Mouse (Mus musculus) G1E (cell line): ENCODE results near the gene Trim3. TPM values are rescaled to one million over a fixed set of nuclear protein-coding genes. Genes with fewer than 3 reads are reported as not detected.

Source experiments
- ATAC-seq: 2 replicates; pipeline ENCODE4 v1.8.0; 2016; ENCODE audit warnings: mild to moderate bottlenecking; ENCODE audit not compliant: insufficient number of reproducible peaks, poor library complexity, low FRiP score, severe bottlenecking; ENCODE audit errors: extremely low read depth
- DNase-seq: peaks from one replicate; pipeline ENCODE4 v3.0.0; 2012; ENCODE audit warnings: low spot score
- H3K27me3 ChIP-seq: 2 replicates; pipeline ENCODE4 v1.6.1; 2012; ENCODE audit warnings: mild to moderate bottlenecking, low read length, inconsistent platforms; ENCODE audit not compliant: insufficient read depth
- H3K36me3 ChIP-seq: replicated peaks from 2 replicates; pipeline ENCODE3; 2012; ENCODE audit warnings: mild to moderate bottlenecking, inconsistent platforms
- H3K4me1 ChIP-seq: 2 replicates; pipeline ENCODE4 v1.6.1; 2012; ENCODE audit warnings: low read depth, low read length, inconsistent platforms, mixed read lengths; ENCODE audit not compliant: insufficient read depth
- H3K4me3 ChIP-seq: 2 replicates; pipeline ENCODE4 v1.5.1; 2012; ENCODE audit warnings: low read depth, mild to moderate bottlenecking, inconsistent platforms, low read length, moderate library complexity, mixed read lengths
- H3K9me3 ChIP-seq: replicated peaks from 2 replicates; pipeline ENCODE4 v1.6.1; 2012; ENCODE audit warnings: inconsistent platforms
- CTCF ChIP-seq: IDR thresholded peaks from 2 replicates; pipeline ENCODE4 v1.5.1; 2012; ENCODE audit warnings: low read depth, low read length, inconsistent platforms, mixed read lengths
- GATA1 ChIP-seq: IDR thresholded peaks from 2 replicates; pipeline ENCODE4 v1.6.1; 2012; ENCODE audit warnings: borderline replicate concordance, low read length, inconsistent platforms, mixed read lengths
- GATA2 ChIP-seq: IDR thresholded peaks from 2 replicates; pipeline ENCODE4 v1.6.1; 2012; ENCODE audit warnings: low read depth, low read length, inconsistent platforms, borderline replicate concordance
- POLR2AphosphoS5 ChIP-seq: IDR thresholded peaks from 2 replicates; pipeline ENCODE4 v1.6.1; 2012; ENCODE audit warnings: low read depth, low read length, inconsistent platforms; ENCODE audit not compliant: insufficient replicate concordance
- TAL1 ChIP-seq: conservative IDR thresholded peaks from 2 replicates; pipeline ENCODE4 v1.6.1; 2012; ENCODE audit warnings: low read depth, low read length, inconsistent platforms, mixed read lengths
- polyA plus RNA-seq: library from polyadenylated mRNA; stranded (reverse); fragments of >175 nt; gene quantifications from 2 replicates; pipeline ENCODE4 v1.2.3, GENCODE M21; 2012
- total RNA-seq, 2 experiments: library from RNA; stranded (forward) in 1 of 2; stranded (reverse) in 1 of 2; fragments of 200-1000 nt in 1 of 2; fragments of >200 nt in 1 of 2; fragmentation: Nextera tagmentation in 1 of 2; gene quantifications; 2 replicates each; pipeline ENCODE4 v1.2.3; 2014 to 2017

Gene Trim3
- 12.0 and 16.7 TPM in 2 replicates for total RNA-seq (2014; fragmentation: Nextera tagmentation)
- 9.3 and 11.5 TPM in 2 replicates for total RNA-seq (2017)
- 4.6 and 5.3 TPM in 2 replicates for polyA plus RNA-seq

DNA sequence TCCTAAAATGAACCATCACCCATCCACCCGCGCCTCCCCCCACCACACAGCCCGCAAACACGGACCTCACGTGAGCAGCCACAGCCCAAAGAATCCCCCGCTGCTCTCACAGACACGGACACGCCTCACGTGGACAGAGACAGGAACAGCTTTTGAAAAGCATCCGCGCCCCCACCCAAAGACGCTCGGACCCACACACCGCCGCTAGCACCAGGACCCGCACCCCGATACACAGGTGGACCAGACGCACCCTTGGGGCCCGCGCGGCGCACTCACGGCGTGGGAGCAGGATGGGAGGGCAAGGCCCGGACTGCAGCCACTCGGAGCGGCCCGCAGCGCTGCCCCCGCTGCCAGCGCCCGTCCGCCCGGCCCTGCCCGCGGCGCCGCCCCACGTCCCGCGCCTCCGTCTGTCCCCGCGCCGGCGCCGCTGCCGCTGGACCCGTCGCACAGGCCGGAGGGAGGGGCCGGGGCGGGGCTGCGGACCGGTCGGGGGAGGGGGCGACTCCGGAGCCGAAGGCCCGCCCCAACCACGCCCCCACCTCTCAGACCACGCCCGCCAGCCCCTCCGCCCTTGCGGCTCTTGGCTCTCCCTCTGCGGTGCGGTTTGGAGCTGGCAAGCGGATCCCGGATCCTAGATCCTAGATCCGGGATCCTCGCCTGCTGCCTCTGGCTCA lies at the start of gene Trim3:
TSS of gene Trim3 (minus strand) at position 445 of the 674 bp plus-strand sequence.
- peak; percentile 83 for DNase-seq
- H3K36me3 ChIP-seq, result peaks cover 36% of the 10 kb centered on the region
- peaks cover 19% of the 10 kb centered on the region for H3K4me1 ChIP-seq
- H3K27me3 ChIP-seq, result peaks cover 29% of the 10 kb centered on the region
- H3K4me3 ChIP-seq, result peak within 1 kb of the TSS; percentile 82
- no peaks in the 10 kb centered on the region for H3K9me3 ChIP-seq
- ATAC-seq, result peak; percentile 65
- TF ChIP-seq GATA2, result no peak
- no peak for TF ChIP-seq TAL1
- no peak for TF ChIP-seq POLR2AphosphoS5

DNA sequence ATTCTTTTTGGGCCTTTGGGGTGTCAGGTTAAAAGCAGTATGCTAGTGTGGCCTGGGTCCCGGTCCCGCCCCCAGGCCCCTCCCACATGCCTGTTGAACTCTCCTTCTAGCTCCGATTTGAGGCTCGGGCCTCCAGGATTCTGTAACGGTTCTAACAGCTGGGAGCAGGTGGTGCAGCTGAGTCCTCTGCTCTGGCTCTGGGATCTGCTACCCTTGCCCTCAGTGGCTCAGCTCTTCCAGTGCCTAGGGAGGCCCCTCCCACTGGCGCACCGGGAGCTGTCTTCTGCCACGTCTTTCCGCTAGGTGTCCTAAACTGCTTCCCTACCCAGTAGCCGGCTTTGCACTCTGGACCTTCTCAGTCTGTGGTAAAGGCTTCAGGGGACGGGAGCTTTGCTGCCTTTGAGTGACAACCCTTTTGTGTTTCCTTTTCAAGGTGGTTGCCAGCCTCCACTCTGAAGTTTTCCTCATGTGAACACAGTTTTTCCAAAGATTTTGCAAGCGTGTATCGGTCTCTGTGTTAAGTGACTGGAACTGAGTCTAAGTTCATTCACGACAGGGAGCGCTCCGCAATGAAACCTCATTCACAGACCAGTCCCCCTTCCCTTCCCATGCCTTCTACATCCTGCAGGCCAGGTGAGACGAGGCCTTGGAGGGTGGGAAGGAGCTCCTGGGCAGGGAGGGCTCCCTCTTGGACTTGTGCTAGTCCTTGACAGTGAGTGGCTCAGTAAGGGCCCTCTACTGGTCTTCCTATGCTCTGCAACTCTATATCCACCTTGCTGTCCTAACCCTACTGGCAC lies 17.5 kb upstream of the Trim3 start, which contains the start of gene Dnhd1:
TSS of gene Dnhd1 (plus strand) at position 189 of the 797 bp plus-strand sequence.
- H3K36me3 ChIP-seq, result peaks cover 18% of the 10 kb centered on the region
- no peaks in the 10 kb centered on the region for H3K9me3 ChIP-seq
- H3K27me3 ChIP-seq, result no peaks in the 10 kb centered on the region
- DNase-seq, result peak; percentile 60
- H3K4me1 ChIP-seq, result peaks cover 12% of the 10 kb centered on the region
- H3K4me3 ChIP-seq, result peak within 1 kb of the TSS; percentile 65
- peak; percentile 89 for ATAC-seq
- TF ChIP-seq GATA1 (no peak), CTCF (peak; percentile 5; the same call in 1 of the 2 replicates), GATA2 (no peak), TAL1 (no peak), POLR2AphosphoS5 (no peak)

DNA sequence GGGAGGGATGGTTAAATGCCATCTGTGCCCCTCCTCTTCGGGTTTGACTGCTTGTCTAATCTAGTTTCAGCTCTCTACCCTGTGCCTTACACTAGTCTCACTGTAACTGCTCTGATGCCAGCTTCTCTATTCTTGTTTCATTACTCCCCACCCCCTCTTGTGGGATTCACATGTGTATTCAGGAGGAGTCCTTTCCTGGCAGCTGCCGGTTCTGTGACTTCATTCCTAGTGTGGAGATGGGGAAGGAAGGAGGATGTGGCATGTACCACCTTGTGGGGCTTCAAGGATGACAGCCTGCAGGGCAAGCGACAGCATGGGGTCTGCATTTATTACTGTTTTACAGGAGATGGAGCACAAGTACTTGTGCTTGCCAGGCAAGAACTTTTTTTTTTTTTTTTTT lies 8.6 kb upstream of the Trim3 start:
- TF ChIP-seq POLR2AphosphoS5 (no peak), GATA1 (no peak), GATA2 (no peak), TAL1 (no peak), CTCF (no peak)
- no peak for ATAC-seq
- H3K4me1 ChIP-seq, result peaks cover 35% of the 10 kb centered on the region

DNA sequence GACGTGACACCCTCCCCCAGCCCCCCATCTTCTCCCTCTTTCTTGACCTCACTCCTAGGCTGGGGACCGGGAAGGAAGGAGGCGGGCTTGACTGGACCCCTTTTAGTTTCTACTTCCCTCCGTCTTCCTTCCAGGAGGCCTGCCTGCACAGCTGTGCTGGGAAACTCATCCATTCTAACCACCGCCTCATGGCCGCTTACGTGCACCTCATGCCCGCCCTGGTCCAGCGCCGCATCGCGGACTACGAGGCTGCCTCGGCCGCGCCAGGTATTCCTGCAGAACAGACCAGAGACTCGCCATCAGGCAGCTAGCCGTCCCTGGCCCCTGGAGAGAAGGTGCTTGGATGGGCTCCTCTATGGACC lies 7.5 kb upstream of the Trim3 start:
- H3K4me1 ChIP-seq, result peaks cover 35% of the 10 kb centered on the region
- H3K9me3 ChIP-seq, result no peaks in the 10 kb centered on the region
- no peaks in the 10 kb centered on the region for H3K27me3 ChIP-seq
- H3K36me3 ChIP-seq, result peaks cover 71% of the 10 kb centered on the region
- TF ChIP-seq GATA2 (no peak), GATA1 (no peak), CTCF (no peak), POLR2AphosphoS5 (no peak), TAL1 (no peak)
- ATAC-seq (peak; percentile 0; the same call in 1 of the 2 replicates), DNase-seq (no peak)
- H3K4me3 ChIP-seq, result peak overlapping the region; percentile 91

More for the DNA sequence above, 8.6 kb upstream of the Trim3 start:
- H3K36me3 ChIP-seq, result peaks cover 67% of the 10 kb centered on the region
- no peaks in the 10 kb centered on the region for H3K27me3 ChIP-seq
- H3K4me3 ChIP-seq, result peak overlapping the region; percentile 31; the same call in 1 of the 2 replicates
- no peaks in the 10 kb centered on the region for H3K9me3 ChIP-seq
- no peak for DNase-seq

DNA sequence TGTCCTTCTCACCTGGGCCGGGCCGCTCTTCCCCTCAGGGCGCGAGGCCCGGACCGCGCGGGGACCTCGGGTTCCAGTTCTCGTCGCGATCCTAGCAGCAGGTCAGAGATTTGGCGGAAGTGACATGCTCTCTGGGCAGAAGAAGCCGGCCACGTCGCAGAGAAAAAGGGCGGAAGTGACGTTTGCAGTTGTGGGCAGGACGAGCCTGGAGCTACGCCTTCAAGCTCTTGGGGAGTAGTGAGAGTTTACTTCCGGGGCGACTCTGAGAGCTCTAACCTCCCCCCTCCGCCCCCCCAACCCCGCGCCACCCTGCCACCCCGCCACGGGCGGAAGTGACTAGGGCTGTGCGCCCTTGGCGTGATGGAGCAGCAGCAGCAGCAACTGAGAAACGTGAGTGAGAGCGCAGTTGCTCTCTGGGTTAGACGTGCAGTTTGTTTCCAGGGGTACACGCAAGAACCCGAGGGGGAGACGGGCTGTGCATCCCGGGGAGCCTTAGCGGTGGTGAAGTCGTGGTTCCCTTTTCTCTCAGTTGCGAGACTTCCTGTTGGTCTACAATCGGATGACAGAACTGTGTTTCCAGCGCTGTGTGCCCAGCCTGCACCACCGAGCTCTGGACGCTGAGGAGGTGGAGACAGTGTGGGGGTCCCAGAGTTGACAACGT lies 7.0 kb upstream of the Trim3 start, which contains the start of the genes Arfip2 and Gm45799:
TSS of gene Arfip2 (minus strand) at position 184 of the 661 bp plus-strand sequence.
TSS of gene Gm45799 (plus strand) at position 320 of the 661 bp plus-strand sequence.
- H3K4me3 ChIP-seq, result peak within 1 kb of the TSS; percentile 91
- peaks cover 73% of the 10 kb centered on the region for H3K36me3 ChIP-seq
- ATAC-seq (peak; percentile 94), DNase-seq (peak; percentile 85)
- H3K4me1 ChIP-seq, result peaks cover 35% of the 10 kb centered on the region
- H3K27me3 ChIP-seq, result no peaks in the 10 kb centered on the region
- no peak for TF ChIP-seq TAL1
- TF ChIP-seq GATA2, result no peak
- TF ChIP-seq GATA1, result no peak
- TF ChIP-seq CTCF, result no peak
- TF ChIP-seq POLR2AphosphoS5, result no peak
- H3K9me3 ChIP-seq, result no peaks in the 10 kb centered on the region

DNA sequence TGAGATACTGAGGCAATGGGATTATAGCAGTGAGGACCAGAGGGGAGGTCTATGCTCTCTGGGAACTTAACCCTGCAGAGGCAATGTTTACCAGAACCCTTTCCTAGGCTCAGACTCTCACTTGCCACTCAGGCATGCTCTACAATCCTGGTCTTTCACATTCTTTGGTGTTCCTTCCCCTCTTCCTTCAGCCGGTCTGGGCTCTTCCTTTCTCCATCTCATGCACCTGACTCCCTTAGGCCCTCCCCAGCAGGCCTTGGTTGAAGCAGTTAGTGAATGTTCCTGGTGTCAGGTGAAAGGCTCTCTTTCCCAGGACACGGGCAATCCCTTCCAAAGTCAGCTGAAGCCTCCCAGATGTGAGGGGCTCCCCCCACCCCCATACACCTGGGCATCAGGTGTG lies 6.4 kb upstream of the Trim3 start, which contains the start of gene Timm10b:
TSS of gene Timm10b (plus strand) at position 301 of the 400 bp plus-strand sequence.
- Histone ChIP-seq H3K4me1 (peaks cover 35% of the 10 kb centered on the region), H3K36me3 (peaks cover 72% of the 10 kb centered on the region), H3K27me3 (no peaks in the 10 kb centered on the region), H3K9me3 (no peaks in the 10 kb centered on the region), H3K4me3 (peak within 1 kb of the TSS; percentile 91)
- no peak for DNase-seq
- no peak for TF ChIP-seq POLR2AphosphoS5
- no peak for TF ChIP-seq GATA2
- TF ChIP-seq CTCF, result no peak
- no peak for TF ChIP-seq GATA1
- TF ChIP-seq TAL1, result no peak
- no peak for ATAC-seq
